Mouse (Mus musculus) liver, embryonic 14.5 days (tissue): ENCODE results near the gene Ttc9.

ENCODE experiments used
- CTCF ChIP-seq: IDR thresholded peaks from 2 replicates; pipeline ENCODE4 v1.5.1; 2016; ENCODE audit warnings: antibody characterized with exemption, low read depth, control low read depth
- EP300 ChIP-seq: IDR thresholded peaks from 2 replicates; pipeline ENCODE4 v1.6.1; 2016; ENCODE audit warnings: antibody characterized with exemption, low read depth

DNA sequence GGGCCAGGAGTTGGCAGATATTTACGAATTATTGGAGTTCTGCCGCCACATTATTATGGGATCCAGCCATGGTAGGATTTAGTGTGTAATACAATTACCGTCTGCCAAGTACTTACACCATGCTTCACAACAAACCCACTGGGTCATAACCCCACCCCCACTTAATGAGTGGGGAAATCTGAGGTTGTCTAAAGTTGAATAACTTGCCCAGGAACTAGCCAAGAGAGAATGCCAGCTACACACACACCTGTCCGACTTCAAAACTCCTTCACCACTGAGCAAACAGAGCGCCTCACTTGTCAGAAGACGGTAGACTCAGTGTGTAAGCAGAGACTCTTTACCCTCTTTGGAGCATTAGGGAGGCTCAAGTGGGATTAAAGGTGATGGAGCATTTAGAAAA, 3.6 kb upstream of the Ttc9 start:
- no peak for TF ChIP-seq CTCF
- no peak for TF ChIP-seq EP300
